Comparison of ENCODE assay signal across 9 mouse cellular contexts in genomic region chr10:93933980-93934379, GRCm38 (mm10). TPM values are rescaled to one million over a fixed set of nuclear protein-coding genes. Genes with fewer than 3 reads are reported as not detected.
DNase-seq lines count a peak whose midpoint lies in the region; ATAC-seq lines count a peak whose summit lies in the region.
"Had no signal": no experiment of that assay in that cellular context is flagged by ENCODE, and none has a peak within 500 bp of the region (broad histone marks: within the 10 kb centered on the region; RNA-seq: fewer than 3 reads in every experiment).

No protein-coding gene starts in this region.

- H3K27me3 ChIP-seq in embryonic facial prominence, embryonic 11.5 days (ENCODE audit: control insufficient read depth, insufficient read depth, low read length): no peaks in the 10 kb centered on the region
- H3K27me3 ChIP-seq in embryonic facial prominence, embryonic 10.5 days (replicated peaks; ENCODE audit: low read depth, poor library complexity, severe bottlenecking): no peaks in the 10 kb centered on the region
- H3K27me3 ChIP-seq in neural tube, embryonic 13.5 days: no peaks in the 10 kb centered on the region
- no peaks in the 10 kb centered on the region for H3K27me3 ChIP-seq in embryonic facial prominence, embryonic 15.5 days
- H3K27me3 ChIP-seq in limb, embryonic 13.5 days: no peaks in the 10 kb centered on the region

- 73% methylated on average over 9 of the region's 9 CpGs for WGBS in embryonic facial prominence, embryonic 11.5 days
- WGBS in embryonic facial prominence, embryonic 10.5 days: 85% methylated on average over 9 of the region's 9 CpGs
- WGBS in neural tube, embryonic 13.5 days: 52% methylated on average over 9 of the region's 9 CpGs
- 32% methylated on average over 9 of the region's 9 CpGs for WGBS in embryonic facial prominence, embryonic 15.5 days
- 19% methylated on average over 9 of the region's 9 CpGs for WGBS in limb, embryonic 13.5 days

- H3K27ac ChIP-seq in embryonic facial prominence, embryonic 11.5 days (replicated peaks; ENCODE audit: low read depth, low read length): no peak overlapping the region
- H3K27ac ChIP-seq in embryonic facial prominence, embryonic 10.5 days (replicated peaks): no peak overlapping the region
- no peak overlapping the region for H3K27ac ChIP-seq in neural tube, embryonic 13.5 days (replicated peaks)
- peak overlapping the region; percentile 22; the same call in 1 of the 2 replicates for H3K27ac ChIP-seq in embryonic facial prominence, embryonic 15.5 days (replicated peaks)
- H3K27ac ChIP-seq in limb, embryonic 13.5 days: peak overlapping the region; percentile 17; the same call in 1 of the 2 replicates
- H3K27ac ChIP-seq: macrophage had no signal

- ATAC-seq in embryonic facial prominence, embryonic 11.5 days (replicated peaks; ENCODE audit: insufficient number of reproducible peaks, low FRiP score, low TSS enrichment, low read depth): no peak
- ATAC-seq in neural tube, embryonic 13.5 days (ENCODE audit: low read depth): peak; percentile 23; the same call in 1 of the 2 replicates
- ATAC-seq in embryonic facial prominence, embryonic 15.5 days (ENCODE audit: insufficient number of reproducible peaks, low FRiP score, low TSS enrichment, low read depth): no peak
- peak; percentile 83 for ATAC-seq in limb, embryonic 13.5 days (ENCODE audit: low FRiP score, low read depth)

- no peaks in the 10 kb centered on the region for H3K4me1 ChIP-seq in embryonic facial prominence, embryonic 11.5 days (ENCODE audit: control insufficient read depth, insufficient read depth, low read length)
- H3K4me1 ChIP-seq in embryonic facial prominence, embryonic 10.5 days: peaks cover 10% of the 10 kb centered on the region
- peaks cover 8% of the 10 kb centered on the region; the same call in 1 of the 2 replicates for H3K4me1 ChIP-seq in neural tube, embryonic 13.5 days (replicated peaks)
- peaks cover 22% of the 10 kb centered on the region for H3K4me1 ChIP-seq in embryonic facial prominence, embryonic 15.5 days
- peaks cover 19% of the 10 kb centered on the region for H3K4me1 ChIP-seq in limb, embryonic 13.5 days

- peak; percentile 18 for DNase-seq in embryonic facial prominence, embryonic 11.5 days (ENCODE audit: low spot score)
- DNase-seq in embryonic facial prominence, embryonic 10.5 days (ENCODE audit: low spot score): no peak
- no peak for DNase-seq in neural tube, embryonic 10.5 days (ENCODE audit: extremely low spot score, low spot score)
- peak; percentile 17 to 54 for DNase-seq in urinary bladder, postnatal 36 days (ENCODE audit: low spot score in 2 of 2)
- DNase-seq in layer of hippocampus, adult 9-10 months (ENCODE audit: low spot score): no peak

- H3K4me3 ChIP-seq in embryonic facial prominence, embryonic 11.5 days (ENCODE audit: low read depth, low read length): no peak overlapping the region
- no peak overlapping the region for H3K4me3 ChIP-seq in embryonic facial prominence, embryonic 10.5 days
- no peak overlapping the region for H3K4me3 ChIP-seq in neural tube, embryonic 13.5 days
- H3K4me3 ChIP-seq in embryonic facial prominence, embryonic 15.5 days (replicated peaks): no peak overlapping the region
- no peak overlapping the region; the same call in 1 of the 2 replicates for H3K4me3 ChIP-seq in limb, embryonic 13.5 days

- no peaks in the 10 kb centered on the region for H3K36me3 ChIP-seq in embryonic facial prominence, embryonic 11.5 days (replicated peaks; ENCODE audit: control insufficient read depth, insufficient read depth, low read depth, low read length)
- no peaks in the 10 kb centered on the region for H3K36me3 ChIP-seq in embryonic facial prominence, embryonic 10.5 days (replicated peaks)
- H3K36me3 ChIP-seq in neural tube, embryonic 13.5 days: no peaks in the 10 kb centered on the region
- H3K36me3 ChIP-seq in embryonic facial prominence, embryonic 15.5 days: no peaks in the 10 kb centered on the region
- no peaks in the 10 kb centered on the region for H3K36me3 ChIP-seq in limb, embryonic 13.5 days

- no peaks in the 10 kb centered on the region for H3K9me3 ChIP-seq in embryonic facial prominence, embryonic 11.5 days (replicated peaks; ENCODE audit: control insufficient read depth, low read length)
- H3K9me3 ChIP-seq in embryonic facial prominence, embryonic 10.5 days: no peaks in the 10 kb centered on the region
- H3K9me3 ChIP-seq in neural tube, embryonic 13.5 days: no peaks in the 10 kb centered on the region
- no peaks in the 10 kb centered on the region for H3K9me3 ChIP-seq in embryonic facial prominence, embryonic 15.5 days (replicated peaks)
- H3K9me3 ChIP-seq in limb, embryonic 13.5 days: no peaks in the 10 kb centered on the region

- H3K9ac ChIP-seq in embryonic facial prominence, embryonic 11.5 days (replicated peaks; ENCODE audit: low read length): no peak overlapping the region
- no peak overlapping the region for H3K9ac ChIP-seq in neural tube, embryonic 13.5 days
- no peak overlapping the region for H3K9ac ChIP-seq in embryonic facial prominence, embryonic 15.5 days
- H3K9ac ChIP-seq in limb, embryonic 13.5 days: no peak overlapping the region

- no peak overlapping the region for H3K4me2 ChIP-seq in embryonic facial prominence, embryonic 11.5 days (ENCODE audit: low read depth, low read length)
- no peak overlapping the region for H3K4me2 ChIP-seq in neural tube, embryonic 13.5 days
- 0 out of 2 replicates have a peak overlapping the region, but pooled peaks have one; percentile 10 for H3K4me2 ChIP-seq in embryonic facial prominence, embryonic 15.5 days (replicated peaks)
- H3K4me2 ChIP-seq in limb, embryonic 13.5 days (replicated peaks): peak overlapping the region; percentile 39

RNA-seq across cellular contexts. Expression of gene Metap2, which starts 37.1 kb away (rescaled TPM):
- polyA plus RNA-seq in embryonic facial prominence, embryonic 11.5 days (2014; fragmentation: Nextera tagmentation; extraction: Ambion mirVana): 243 and 272 TPM in 2 replicates
- 243 and 251 TPM in 2 replicates for polyA plus RNA-seq in embryonic facial prominence, embryonic 10.5 days (2016; fragmentation: Nextera tagmentation; extraction: Ambion mirVana)
- 171 and 175 TPM in 2 replicates for polyA plus RNA-seq in neural tube, embryonic 13.5 days (2015; fragmentation: Nextera tagmentation; extraction: Ambion mirVana)
- polyA plus RNA-seq in embryonic facial prominence, embryonic 15.5 days (2015; fragmentation: Nextera tagmentation; extraction: Ambion mirVana): 174 and 185 TPM in 2 replicates
- 188 and 194 TPM in 2 replicates for polyA plus RNA-seq in limb, embryonic 13.5 days (2015; fragmentation: Nextera tagmentation; extraction: Ambion mirVana)

Comparison
In these comparisons a context has a peak if more than half of its experiments do, and no peak if none do; other contexts are left out.
1. DNase-seq: peak in embryonic facial prominence, embryonic 11.5 days (single experiment) and urinary bladder, postnatal 36 days (2 of 2); none in embryonic facial prominence, embryonic 10.5 days (single experiment), neural tube, embryonic 10.5 days (single experiment) and layer of hippocampus, adult 9-10 months (single experiment).
2. H3K27ac ChIP-seq: peak in embryonic facial prominence, embryonic 15.5 days (single experiment) and limb, embryonic 13.5 days (single experiment); none in embryonic facial prominence, embryonic 11.5 days (single experiment), embryonic facial prominence, embryonic 10.5 days (single experiment) and neural tube, embryonic 13.5 days (single experiment).
3. H3K4me2 ChIP-seq: peak in embryonic facial prominence, embryonic 15.5 days (single experiment) and limb, embryonic 13.5 days (single experiment); none in embryonic facial prominence, embryonic 11.5 days (single experiment) and neural tube, embryonic 13.5 days (single experiment).
4. ATAC-seq: peak in neural tube, embryonic 13.5 days (single experiment) and limb, embryonic 13.5 days (single experiment); none in embryonic facial prominence, embryonic 11.5 days (single experiment) and embryonic facial prominence, embryonic 15.5 days (single experiment).